Mouse (Mus musculus): ENCODE data around the gene Speer4e.
"Not testable (repeated sequence)": the region's sequence is repeated elsewhere in the genome, so short reads cannot be mapped to it uniquely, and the experiment has no call there.

Speer4e gene

GRCm38 (mm10) chr5:14938329-14938728 lies at the start of gene Speer4e:
Gene Speer4e, minus strand, starts transcription at chr5:14938429.
- DNase-seq (ENCODE audit: low spot score in 2 of 2), result not testable (repeated sequence)

DNA sequence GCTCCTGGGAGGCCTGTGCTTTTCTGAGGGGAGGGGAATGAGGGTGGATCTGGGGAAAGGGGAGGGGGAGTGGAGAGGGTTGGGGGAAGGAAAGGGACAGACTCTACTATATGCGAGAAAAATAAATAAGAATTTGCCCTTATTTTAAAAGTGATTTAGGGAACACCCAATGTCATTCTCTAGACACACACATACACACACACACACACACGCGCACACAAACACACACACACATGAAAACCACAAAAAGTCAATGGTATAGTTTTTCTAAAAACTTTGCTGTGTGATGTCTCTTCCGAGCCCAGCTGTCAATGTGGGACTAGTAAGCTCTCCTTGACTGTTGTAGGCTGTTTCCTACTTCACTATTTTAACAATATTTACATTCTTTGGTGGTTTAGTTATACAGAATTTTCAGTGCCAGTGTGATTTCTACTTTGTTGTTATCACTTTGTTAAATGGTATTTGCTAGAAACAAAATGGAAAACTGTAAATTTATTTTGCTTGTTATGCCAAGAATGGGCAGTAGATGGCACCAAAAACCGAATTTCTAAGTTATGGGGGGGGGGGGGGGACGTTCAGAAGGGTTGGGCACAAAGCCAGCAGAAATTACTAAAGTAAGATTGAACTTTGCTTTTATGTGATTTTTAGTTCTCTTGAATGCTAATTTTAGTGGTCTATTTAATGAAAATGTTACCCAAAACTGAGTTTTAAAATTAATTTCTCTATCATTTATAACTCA lies 48.6 kb upstream of the Speer4e start:
- not testable (repeated sequence) for DNase-seq (ENCODE audit: low spot score in 2 of 2)

DNA sequence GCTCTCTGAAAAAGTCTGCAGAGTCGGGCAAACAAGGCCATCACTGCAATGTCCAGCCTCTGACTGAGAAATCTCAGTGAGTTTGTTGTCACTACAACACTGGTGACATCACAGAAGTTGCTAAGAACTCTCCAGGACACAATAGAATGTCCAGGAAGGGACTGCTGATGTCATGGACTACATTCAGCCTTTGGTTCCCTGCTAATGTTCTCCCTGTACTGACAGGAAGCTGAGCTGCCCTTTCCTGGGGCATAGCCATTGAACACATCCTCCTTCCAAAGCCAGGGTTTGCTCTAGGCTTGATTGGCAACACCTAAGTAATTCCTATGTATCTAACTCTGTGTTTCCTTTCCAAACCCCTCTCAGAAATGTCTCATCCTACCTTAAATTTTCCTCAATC lies 40.6 kb upstream of the Speer4e start, which contains the start of gene Gm10354:
Gene Gm10354 (minus strand): TSS at position 101 of the 400 bp plus-strand sequence.
- DNase-seq (ENCODE audit: low spot score in 2 of 2), result not testable (repeated sequence)

GRCm38 (mm10) chr5:14977368-14977767 lies 39.1 kb upstream of the Speer4e start:
- DNase-seq (ENCODE audit: low spot score in 2 of 2), result not testable (repeated sequence)

- DNase-seq (ENCODE audit: low spot score in 2 of 2), result not testable (repeated sequence)
These were observed 37.1 kb upstream of the Speer4e start for GRCm38 (mm10) chr5:14975294-14975693.

DNA sequence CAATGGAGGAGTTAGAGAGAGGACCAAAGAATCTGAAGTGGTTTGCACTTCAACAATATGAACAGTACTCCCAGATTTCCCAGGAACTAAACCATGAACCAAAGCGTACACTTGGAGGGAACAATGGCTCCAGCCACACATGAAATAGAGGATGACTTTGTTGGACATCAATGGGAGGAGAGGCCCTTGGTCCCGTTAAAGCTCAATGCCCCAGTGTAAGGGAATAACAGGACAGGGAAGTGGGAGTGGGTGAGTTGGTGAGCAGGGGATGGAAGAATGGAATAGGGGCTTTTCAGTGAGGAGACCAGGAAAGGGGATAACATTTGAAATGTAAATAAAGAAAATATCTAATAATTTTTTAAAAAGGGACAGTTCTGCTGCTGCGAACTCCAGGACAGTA lies 34.6 kb upstream of the Speer4e start:
- not testable (repeated sequence) for DNase-seq (ENCODE audit: low spot score in 2 of 2)

- not testable (repeated sequence) for DNase-seq (ENCODE audit: low spot score in 2 of 2)
These were observed 25.6 kb upstream of the Speer4e start for GRCm38 (mm10) chr5:14963821-14964220.

DNA sequence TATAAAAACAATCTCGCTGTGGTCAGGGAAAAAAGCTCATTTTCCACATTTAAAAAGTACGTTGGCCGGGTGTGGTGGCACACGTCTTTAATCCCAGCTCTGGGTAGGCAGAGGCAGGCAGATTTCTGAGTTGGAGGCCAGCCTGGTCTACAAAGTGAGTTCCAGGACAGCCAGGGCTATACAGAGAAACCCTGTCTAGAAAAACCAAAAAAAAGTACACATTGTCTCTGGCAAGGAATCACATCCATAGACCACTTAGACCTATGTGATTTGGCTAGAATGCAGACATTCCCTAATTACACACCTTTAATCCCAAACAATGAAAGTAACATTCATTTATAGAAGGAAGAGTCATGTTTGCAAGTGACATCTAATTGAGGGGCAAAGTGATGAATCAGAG lies 23.3 kb upstream of the Speer4e start:
- DNase-seq (ENCODE audit: low spot score in 2 of 2), result not testable (repeated sequence)

DNA sequence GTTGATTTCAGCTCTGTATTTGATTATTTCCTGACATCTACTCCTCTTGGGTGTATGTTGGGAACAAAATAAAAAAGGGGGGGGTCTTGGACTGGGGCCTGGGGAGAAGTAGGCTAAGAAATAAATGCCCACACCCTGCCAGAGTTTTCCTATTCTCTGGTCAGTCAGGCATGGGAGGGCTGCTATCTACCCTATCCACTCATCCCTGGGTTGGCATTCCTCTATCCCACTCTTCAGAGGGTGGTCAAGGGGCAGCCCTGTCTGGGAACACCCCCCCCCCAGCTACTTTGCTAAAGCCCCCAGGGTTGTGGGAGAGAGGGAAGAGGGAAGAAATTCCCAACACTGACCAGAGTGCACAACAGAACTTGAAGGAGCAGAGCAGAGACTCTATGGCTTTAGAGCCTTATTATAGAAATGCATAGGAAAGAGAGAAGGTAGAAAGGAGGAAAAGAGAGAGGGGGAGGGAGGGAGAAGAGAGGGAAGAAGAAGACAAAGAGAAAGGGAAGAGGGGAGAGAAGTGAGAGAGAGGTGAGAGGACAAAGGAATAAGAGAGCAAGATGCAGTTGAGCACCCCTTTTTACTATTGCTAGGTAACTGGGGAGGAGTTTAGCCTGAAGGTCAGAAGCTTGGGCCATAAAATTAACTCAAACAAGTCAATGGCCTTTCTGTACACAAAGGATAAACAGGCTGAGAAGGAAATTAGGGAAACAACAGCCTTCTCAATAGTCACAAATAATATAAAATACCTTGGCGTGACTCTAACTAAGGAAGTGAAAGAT lies 17.9 kb upstream of the Speer4e start:
- not testable (repeated sequence) for DNase-seq (ENCODE audit: low spot score in 2 of 2)

DNA sequence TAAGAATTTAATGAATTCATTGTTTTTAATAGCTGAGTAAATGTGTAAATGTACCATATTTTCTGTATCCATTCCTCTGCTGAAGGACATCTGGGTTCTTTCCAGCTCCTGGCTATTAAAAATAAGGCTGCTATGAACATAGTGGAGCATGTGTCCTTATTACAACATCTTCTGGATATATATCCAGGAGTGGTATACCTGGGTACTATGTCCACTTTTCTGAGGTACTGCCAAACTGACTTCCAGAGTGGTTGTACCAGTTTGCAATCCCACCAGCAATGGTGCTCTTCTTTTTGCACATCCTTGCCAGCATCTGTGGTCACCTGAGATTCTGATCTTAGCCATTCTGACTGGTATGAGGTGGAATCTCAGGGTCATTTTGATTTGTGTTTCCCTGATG lies 15.4 kb upstream of the Speer4e start:
- DNase-seq (ENCODE audit: low spot score in 2 of 2), result not testable (repeated sequence)

- not testable (repeated sequence) for DNase-seq (ENCODE audit: low spot score in 2 of 2)
These were observed 14.5 kb upstream of the Speer4e start for GRCm38 (mm10) chr5:14952749-14953148.

DNA sequence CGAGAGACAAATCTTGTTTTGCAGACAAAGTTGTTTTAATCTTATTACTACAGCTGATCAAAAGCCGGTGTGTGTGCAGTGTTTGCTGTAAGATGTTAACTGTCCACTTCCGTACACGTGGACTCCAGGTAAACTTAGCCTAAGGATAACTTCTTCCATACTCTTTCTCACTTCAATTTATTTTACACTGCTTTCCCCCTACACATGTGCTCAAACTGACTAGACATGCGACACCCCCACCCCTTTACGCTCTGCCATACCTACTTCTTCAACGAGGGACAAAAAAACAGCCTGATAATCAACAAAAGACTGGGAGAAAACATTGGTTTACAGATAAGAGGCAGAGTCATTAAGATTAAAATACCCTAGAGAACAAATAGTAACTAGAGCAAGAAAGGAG lies 13.6 kb upstream of the Speer4e start:
- DNase-seq (ENCODE audit: low spot score in 2 of 2), result not testable (repeated sequence)

DNA sequence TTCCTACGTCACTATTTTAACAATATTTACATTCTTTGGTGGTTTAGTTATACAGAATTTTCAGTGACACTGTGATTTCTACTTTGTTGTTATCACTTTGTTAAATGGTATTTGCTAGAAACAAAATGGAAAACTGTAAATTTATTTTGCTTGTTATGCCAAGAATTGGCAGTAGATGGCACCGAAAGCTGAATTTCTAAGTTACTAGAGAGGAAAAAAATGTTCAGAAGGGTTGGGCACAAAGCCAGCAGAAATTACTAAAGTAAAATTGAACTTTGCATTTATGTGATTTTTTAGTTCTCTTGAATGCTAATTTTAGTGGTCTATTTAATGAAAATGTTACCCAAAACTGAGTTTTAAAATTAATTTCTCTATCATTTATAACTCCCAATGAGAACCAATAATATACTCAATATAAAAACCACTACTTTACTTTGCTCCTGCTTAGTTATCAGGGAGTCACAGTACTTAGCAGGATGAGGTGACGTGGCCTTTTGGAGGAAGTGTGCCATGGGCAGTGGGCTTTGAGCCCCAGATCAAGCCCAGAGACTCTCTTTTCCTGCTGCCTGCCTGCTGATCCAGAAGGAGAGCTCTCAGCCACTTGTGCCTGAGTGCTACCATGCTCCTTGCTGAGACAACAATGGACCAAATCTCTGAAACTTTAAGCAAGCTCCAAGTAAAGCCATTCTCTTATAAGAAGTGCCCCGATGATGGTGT lies 9.4 kb upstream of the Speer4e start:
- DNase-seq (ENCODE audit: low spot score in 2 of 2), result not testable (repeated sequence)

- DNase-seq (ENCODE audit: low spot score in 2 of 2), result not testable (repeated sequence)
These were observed 7.3 kb upstream of the Speer4e start for GRCm38 (mm10) chr5:14945524-14945923.

GRCm38 (mm10) chr5:14941043-14941442 lies 2.8 kb upstream of the Speer4e start:
- DNase-seq (ENCODE audit: low spot score in 2 of 2), result not testable (repeated sequence)

GRCm38 (mm10) chr5:14933721-14934120 lies 4.5 kb downstream of the Speer4e start:
- not testable (repeated sequence) for DNase-seq (ENCODE audit: low spot score in 2 of 2)

- not testable (repeated sequence) for DNase-seq (ENCODE audit: low spot score in 2 of 2)
These were observed 11.2 kb downstream of the Speer4e start for GRCm38 (mm10) chr5:14927047-14927446.

- DNase-seq (ENCODE audit: low spot score in 2 of 2), result not testable (repeated sequence)
These were observed 23.4 kb downstream of the Speer4e start, which contains the start of gene Gm9758 for GRCm38 (mm10) chr5:14914799-14915198. Gene Gm9758, minus strand, starts transcription at chr5:14914899.

- DNase-seq (ENCODE audit: low spot score in 2 of 2), result not testable (repeated sequence)
These were observed 23.9 kb downstream of the Speer4e start for GRCm38 (mm10) chr5:14914361-14914760.

- not testable (repeated sequence) for DNase-seq (ENCODE audit: low spot score in 2 of 2)
These were observed 34.7 kb downstream of the Speer4e start for GRCm38 (mm10) chr5:14903539-14903938.

GRCm38 (mm10) chr5:14892242-14892641 lies 46.0 kb downstream of the Speer4e start:
- no peak for DNase-seq (ENCODE audit: low spot score in 2 of 2)

DNA sequence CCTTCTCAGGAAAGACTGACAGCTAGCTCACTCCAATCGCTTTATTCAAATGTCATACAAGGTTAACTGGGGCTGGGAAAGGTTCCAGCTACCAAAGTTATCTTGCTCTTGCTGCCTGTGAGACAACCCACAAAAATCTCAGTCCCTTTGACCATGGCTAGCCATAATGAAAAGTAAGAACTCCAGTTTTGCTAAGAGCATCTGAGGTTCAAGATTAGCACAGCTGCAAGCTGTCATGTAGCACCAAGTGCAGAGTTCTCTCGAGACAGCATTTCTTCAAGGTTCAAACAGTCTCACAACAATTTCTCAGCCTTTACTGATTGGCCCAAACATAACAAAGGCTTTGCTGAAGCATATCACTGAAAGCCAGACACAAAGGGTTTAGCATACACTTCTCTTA lies 52.9 kb downstream of the Speer4e start:
- DNase-seq (ENCODE audit: low spot score in 2 of 2), result not testable (repeated sequence)
